Mouse (Mus musculus): Measurements from ENCODE around the gene Nlrp9c. TPM values are rescaled to one million over a fixed set of nuclear protein-coding genes. Genes with fewer than 3 reads are reported as not detected.
"Not testable (repeated sequence)": the region's sequence is repeated elsewhere in the genome, so short reads cannot be mapped to it uniquely, and the experiment has no call there.

The Nlrp9c gene
- total and polyA plus RNA-seq, 2 experiments from 2014 or later, result not detected

GRCm38 (mm10) chr7:26350177-26350576 is 53.3 kb downstream of the Nlrp9c start:
- not testable (repeated sequence) for H3K27me3 ChIP-seq (ENCODE audit: control insufficient read depth, insufficient read depth, low read length); H3K9ac ChIP-seq (replicated peaks; ENCODE audit: low read depth, low read length); H3K4me2 ChIP-seq (ENCODE audit: low read depth, low read length); H3K4me3 ChIP-seq (ENCODE audit: low read depth, low read length); DNase-seq (ENCODE audit: low spot score); H3K27ac ChIP-seq (ENCODE audit: low read depth); H3K36me3 ChIP-seq (replicated peaks; ENCODE audit: control insufficient read depth, insufficient read depth, low read length); H3K4me1 ChIP-seq (ENCODE audit: control insufficient read depth, insufficient read depth); H3K9me3 ChIP-seq (replicated peaks; ENCODE audit: control insufficient read depth, low read length); ATAC-seq (ENCODE audit: insufficient read depth, low read depth)

- not testable (repeated sequence) for H3K9me3 ChIP-seq (replicated peaks; ENCODE audit: control insufficient read depth, low read length); DNase-seq (ENCODE audit: low spot score); H3K4me3 ChIP-seq (ENCODE audit: low read depth, low read length); H3K9ac ChIP-seq (replicated peaks; ENCODE audit: low read depth, low read length); ATAC-seq (ENCODE audit: insufficient read depth, low read depth); H3K36me3 ChIP-seq (replicated peaks; ENCODE audit: control insufficient read depth, insufficient read depth, low read length); H3K27me3 ChIP-seq (ENCODE audit: control insufficient read depth, insufficient read depth, low read length); H3K4me2 ChIP-seq (ENCODE audit: low read depth, low read length); H3K27ac ChIP-seq (ENCODE audit: low read depth); H3K4me1 ChIP-seq (ENCODE audit: control insufficient read depth, insufficient read depth)
- 48% methylated on average over 3 of the region's 3 CpGs for WGBS
Measured at GRCm38 (mm10) chr7:26320361-26320760, 83.1 kb downstream of the Nlrp9c start.

- WGBS, result 73% methylated on average over 4 of the region's 4 CpGs
- not testable (repeated sequence) for H3K27ac ChIP-seq (ENCODE audit: low read depth); H3K9ac ChIP-seq (replicated peaks; ENCODE audit: low read depth, low read length); ATAC-seq (ENCODE audit: insufficient read depth, low read depth); H3K36me3 ChIP-seq (replicated peaks; ENCODE audit: control insufficient read depth, insufficient read depth, low read length); DNase-seq (ENCODE audit: low spot score); H3K4me2 ChIP-seq (ENCODE audit: low read depth, low read length); H3K4me1 ChIP-seq (ENCODE audit: control insufficient read depth, insufficient read depth); H3K9me3 ChIP-seq (replicated peaks; ENCODE audit: control insufficient read depth, low read length); H3K27me3 ChIP-seq (ENCODE audit: control insufficient read depth, insufficient read depth, low read length); H3K4me3 ChIP-seq (ENCODE audit: low read depth, low read length)
Measured at GRCm38 (mm10) chr7:26315809-26316208, 87.7 kb downstream of the Nlrp9c start.

- not testable (repeated sequence) for H3K27ac ChIP-seq (ENCODE audit: low read depth); H3K4me2 ChIP-seq (ENCODE audit: low read depth, low read length); DNase-seq (ENCODE audit: low spot score); H3K9ac ChIP-seq (replicated peaks; ENCODE audit: low read depth, low read length); H3K36me3 ChIP-seq (replicated peaks; ENCODE audit: control insufficient read depth, insufficient read depth, low read length); ATAC-seq (ENCODE audit: insufficient read depth, low read depth); H3K9me3 ChIP-seq (replicated peaks; ENCODE audit: control insufficient read depth, low read length); H3K27me3 ChIP-seq (ENCODE audit: control insufficient read depth, insufficient read depth, low read length); H3K4me3 ChIP-seq (ENCODE audit: low read depth, low read length); H3K4me1 ChIP-seq (ENCODE audit: control insufficient read depth, insufficient read depth)
- WGBS, result 63% methylated on average over 2 of the region's 2 CpGs
Measured at GRCm38 (mm10) chr7:26315194-26315593, 88.3 kb downstream of the Nlrp9c start.

GRCm38 (mm10) chr7:26311786-26312185 is 91.7 kb downstream of the Nlrp9c start:
- H3K4me1 ChIP-seq (ENCODE audit: control insufficient read depth, insufficient read depth); H3K27ac ChIP-seq (ENCODE audit: low read depth); ATAC-seq (ENCODE audit: insufficient read depth, low read depth); H3K27me3 ChIP-seq (ENCODE audit: control insufficient read depth, insufficient read depth, low read length); H3K9me3 ChIP-seq (replicated peaks; ENCODE audit: control insufficient read depth, low read length); H3K9ac ChIP-seq (replicated peaks; ENCODE audit: low read depth, low read length); H3K36me3 ChIP-seq (replicated peaks; ENCODE audit: control insufficient read depth, insufficient read depth, low read length); DNase-seq (ENCODE audit: low spot score); H3K4me2 ChIP-seq (ENCODE audit: low read depth, low read length); H3K4me3 ChIP-seq (ENCODE audit: low read depth, low read length): not testable (repeated sequence)
- 68% methylated on average over 4 of the region's 4 CpGs for WGBS

GRCm38 (mm10) chr7:26306926-26307325 is 96.6 kb downstream of the Nlrp9c start, which contains the start of gene Cyp2a4:
Cyp2a4 (plus strand) TSS chr7:26307169.
- H3K9ac ChIP-seq (replicated peaks; ENCODE audit: low read depth, low read length); H3K9me3 ChIP-seq (replicated peaks; ENCODE audit: control insufficient read depth, low read length); H3K4me2 ChIP-seq (ENCODE audit: low read depth, low read length); ATAC-seq (ENCODE audit: insufficient read depth, low read depth); DNase-seq (ENCODE audit: low spot score); H3K4me1 ChIP-seq (ENCODE audit: control insufficient read depth, insufficient read depth); H3K27me3 ChIP-seq (ENCODE audit: control insufficient read depth, insufficient read depth, low read length); H3K27ac ChIP-seq (ENCODE audit: low read depth); H3K4me3 ChIP-seq (ENCODE audit: low read depth, low read length); H3K36me3 ChIP-seq (replicated peaks; ENCODE audit: control insufficient read depth, insufficient read depth, low read length): not testable (repeated sequence)
- WGBS, result 35% methylated on average over 2 of the region's 2 CpGs

- not testable (repeated sequence) for H3K9ac ChIP-seq (replicated peaks; ENCODE audit: low read depth, low read length); ATAC-seq (ENCODE audit: insufficient read depth, low read depth); H3K4me1 ChIP-seq (ENCODE audit: control insufficient read depth, insufficient read depth); H3K27me3 ChIP-seq (ENCODE audit: control insufficient read depth, insufficient read depth, low read length); DNase-seq (ENCODE audit: low spot score); H3K36me3 ChIP-seq (replicated peaks; ENCODE audit: control insufficient read depth, insufficient read depth, low read length); H3K4me2 ChIP-seq (ENCODE audit: low read depth, low read length); H3K27ac ChIP-seq (ENCODE audit: low read depth); H3K9me3 ChIP-seq (replicated peaks; ENCODE audit: control insufficient read depth, low read length); H3K4me3 ChIP-seq (ENCODE audit: low read depth, low read length)
- 76% methylated on average over 7 of the region's 8 CpGs for WGBS
Measured at GRCm38 (mm10) chr7:26303429-26304166, 99.9 kb downstream of the Nlrp9c start.
